Mouse (Mus musculus): Measurements from ENCODE around the gene Plppr5. TPM values are rescaled to one million over a fixed set of nuclear protein-coding genes. Genes with fewer than 3 reads are reported as not detected.
A peak's percentile ranks its signal among the peaks of the same experiment; 100 is the strongest.

The Plppr5 gene
- polyA plus RNA-seq, 1 experiment from 2014 or later: 3.1 TPM

DNA sequence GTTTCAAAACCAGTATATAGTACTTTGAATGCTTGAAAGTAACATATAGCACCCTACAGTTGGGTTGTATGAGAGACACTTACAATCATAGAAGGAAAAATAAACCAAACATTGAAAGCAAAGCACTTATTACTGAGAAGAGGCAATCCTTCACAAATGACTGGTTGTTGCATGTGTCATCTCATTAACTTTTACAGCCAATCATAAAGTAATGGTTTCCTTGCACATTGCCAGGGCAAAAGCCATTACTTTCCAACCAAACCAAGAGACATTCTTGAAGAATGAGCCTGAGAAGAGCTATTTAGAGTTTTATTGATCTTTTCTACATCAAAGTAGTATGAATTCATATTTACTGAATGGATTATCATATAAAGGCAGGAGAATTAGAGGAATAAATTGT, 148.8 kb downstream of the Plppr5 start:
- Histone ChIP-seq H3K27me3 (no peaks in the 10 kb centered on the region), H3K9ac (no peak overlapping the region), H3K4me2 (no peak overlapping the region), H3K9me3 (no peaks in the 10 kb centered on the region), H3K36me3 (no peaks in the 10 kb centered on the region), H3K27ac (replicated peaks) (no peak overlapping the region), H3K4me3 (no peak overlapping the region), H3K4me1 (replicated peaks) (no peaks in the 10 kb centered on the region)
- ATAC-seq (ENCODE audit: low read depth): no peak

DNA sequence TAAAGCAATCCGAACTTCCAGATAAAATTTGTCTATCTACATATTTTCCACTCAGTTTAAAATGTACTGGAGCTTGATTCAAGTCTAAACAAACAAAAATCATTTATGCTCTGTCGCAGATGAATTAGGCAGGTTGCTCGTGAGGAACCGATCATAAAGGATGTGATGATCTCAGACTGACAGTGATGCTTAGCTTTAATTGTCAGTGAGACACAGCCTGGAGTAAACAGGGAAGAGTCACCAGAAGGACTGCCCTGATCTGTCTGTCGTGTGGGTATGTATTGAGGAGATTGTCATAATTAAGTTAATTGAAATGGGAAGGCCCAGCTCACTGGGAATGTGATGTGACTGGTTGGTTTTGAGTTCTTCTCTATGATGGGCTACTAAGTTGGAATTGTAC, 149.9 kb downstream of the Plppr5 start:
- H3K4me2 ChIP-seq: no peak overlapping the region
- WGBS: 65% methylated on average over 5 of the region's 5 CpGs
- no peak overlapping the region for H3K27ac ChIP-seq (replicated peaks)
- no peaks in the 10 kb centered on the region for H3K36me3 ChIP-seq
- peaks cover 5% of the 10 kb centered on the region; the same call in 1 of the 2 replicates for H3K4me1 ChIP-seq (replicated peaks)
- no peak overlapping the region for H3K4me3 ChIP-seq
- no peaks in the 10 kb centered on the region for H3K27me3 ChIP-seq
- H3K9ac ChIP-seq: no peak overlapping the region
- H3K9me3 ChIP-seq: no peaks in the 10 kb centered on the region
- ATAC-seq (ENCODE audit: low read depth): no peak

DNA sequence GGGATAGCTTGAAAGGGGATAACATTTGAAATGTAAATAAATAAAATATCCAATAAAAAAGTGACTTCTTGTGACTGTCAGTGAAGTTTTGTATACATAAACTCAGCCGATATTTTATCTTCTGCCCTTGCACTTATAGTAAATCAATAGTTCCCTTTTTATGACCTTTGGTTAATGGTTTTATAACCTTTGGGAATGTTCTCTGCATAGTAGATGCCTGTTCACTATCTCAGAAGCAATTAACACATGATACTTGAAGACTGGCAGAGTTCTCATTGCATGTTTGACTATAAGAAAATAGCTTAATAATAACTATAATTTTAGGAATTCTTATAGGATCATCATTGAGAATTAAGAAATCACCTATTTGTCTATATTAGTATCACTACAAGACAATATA, 150.9 kb downstream of the Plppr5 start:
- 82% methylated on average over 1 of the region's 1 CpGs for WGBS
- H3K4me1 ChIP-seq (replicated peaks): peaks cover 7% of the 10 kb centered on the region; the same call in 1 of the 2 replicates

DNA sequence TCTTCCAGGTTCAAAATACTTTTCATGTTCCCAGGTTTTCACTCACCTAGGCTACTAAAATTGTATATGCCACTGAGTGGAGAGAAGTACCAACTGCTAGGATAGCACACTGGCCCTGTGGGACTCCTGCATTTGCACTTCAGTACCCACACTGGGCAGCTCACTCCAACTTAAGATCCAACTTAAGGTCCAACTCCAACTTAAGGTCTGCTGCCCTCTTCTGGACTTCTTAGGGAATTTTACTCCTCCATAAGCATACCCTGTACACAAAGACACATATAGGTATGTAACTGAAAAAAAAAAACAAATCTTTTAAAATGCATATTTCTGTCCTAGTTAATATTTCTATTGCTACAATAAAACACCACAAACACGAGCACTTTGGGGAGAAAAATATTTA, 153.5 kb downstream of the Plppr5 start:
- Histone ChIP-seq H3K27me3 (no peaks in the 10 kb centered on the region), H3K27ac (replicated peaks) (no peak overlapping the region), H3K9ac (no peak overlapping the region), H3K4me2 (no peak overlapping the region), H3K4me3 (no peak overlapping the region), H3K9me3 (no peaks in the 10 kb centered on the region), H3K36me3 (no peaks in the 10 kb centered on the region), H3K4me1 (replicated peaks) (peaks cover 12% of the 10 kb centered on the region; the same call in 1 of the 2 replicates)
- ATAC-seq (ENCODE audit: low read depth): no peak
- WGBS: 38% methylated on average over 1 of the region's 1 CpGs

More for the DNA sequence above, 150.9 kb downstream of the Plppr5 start:
- H3K36me3 ChIP-seq: no peaks in the 10 kb centered on the region
- H3K9me3 ChIP-seq: no peaks in the 10 kb centered on the region
- no peak for ATAC-seq (ENCODE audit: low read depth)
- H3K27ac ChIP-seq (replicated peaks): no peak overlapping the region
- H3K4me3 ChIP-seq: no peak overlapping the region
- H3K9ac ChIP-seq: no peak overlapping the region
- no peak overlapping the region for H3K4me2 ChIP-seq
- H3K27me3 ChIP-seq: no peaks in the 10 kb centered on the region

- H3K4me1 ChIP-seq (replicated peaks): peaks cover 12% of the 10 kb centered on the region; the same call in 1 of the 2 replicates
- H3K4me3 ChIP-seq: no peak overlapping the region
- H3K9ac ChIP-seq: no peak overlapping the region
- WGBS: 38% methylated on average over 9 of the region's 9 CpGs
- no peaks in the 10 kb centered on the region for H3K9me3 ChIP-seq
- ATAC-seq (ENCODE audit: low read depth): peak; percentile 74; the same call in 1 of the 2 replicates
- peak overlapping the region; percentile 42; the same call in 1 of the 2 replicates for H3K27ac ChIP-seq (replicated peaks)
- H3K4me2 ChIP-seq: no peak overlapping the region
- no peaks in the 10 kb centered on the region for H3K27me3 ChIP-seq
- H3K36me3 ChIP-seq: no peaks in the 10 kb centered on the region
Observed at GRCm38 (mm10) chr3:117729121-117730072, 154.8 kb downstream of the Plppr5 start.

- Histone ChIP-seq H3K9me3 (no peaks in the 10 kb centered on the region), H3K4me1 (replicated peaks) (peaks cover 12% of the 10 kb centered on the region; the same call in 1 of the 2 replicates), H3K27me3 (no peaks in the 10 kb centered on the region), H3K36me3 (no peaks in the 10 kb centered on the region), H3K4me2 (no peak overlapping the region), H3K27ac (replicated peaks) (no peak overlapping the region), H3K9ac (no peak overlapping the region), H3K4me3 (no peak overlapping the region)
- ATAC-seq (ENCODE audit: low read depth): no peak
- 71% methylated on average over 3 of the region's 3 CpGs for WGBS
Observed at GRCm38 (mm10) chr3:117731545-117731944, 156.9 kb downstream of the Plppr5 start.

- WGBS: 67% methylated on average over 4 of the region's 4 CpGs
- Histone ChIP-seq H3K4me3 (no peak overlapping the region), H3K4me2 (no peak overlapping the region), H3K9me3 (no peaks in the 10 kb centered on the region), H3K27me3 (no peaks in the 10 kb centered on the region), H3K27ac (replicated peaks) (no peak overlapping the region), H3K9ac (no peak overlapping the region), H3K4me1 (replicated peaks) (peaks cover 12% of the 10 kb centered on the region; the same call in 1 of the 2 replicates), H3K36me3 (no peaks in the 10 kb centered on the region)
- ATAC-seq (ENCODE audit: low read depth): no peak
Observed at GRCm38 (mm10) chr3:117732661-117733060, 158.0 kb downstream of the Plppr5 start.

Other genes starting within 250 kb of the Plppr5 start
- gene Plppr4, start 214.0 kb upstream of the Plppr5 start, polyA plus RNA-seq (2015; fragmentation: Nextera tagmentation; extraction: Ambion mirVana): 4.2 TPM in 2 replicates